Mouse (Mus musculus): ENCODE results near the gene Manbal. TPM values are rescaled to one million over a fixed set of nuclear protein-coding genes. Genes with fewer than 3 reads are reported as not detected.

Gene Manbal
- polyA plus RNA-seq, 1 experiment from 2014 or later = 38.2 TPM

DNA sequence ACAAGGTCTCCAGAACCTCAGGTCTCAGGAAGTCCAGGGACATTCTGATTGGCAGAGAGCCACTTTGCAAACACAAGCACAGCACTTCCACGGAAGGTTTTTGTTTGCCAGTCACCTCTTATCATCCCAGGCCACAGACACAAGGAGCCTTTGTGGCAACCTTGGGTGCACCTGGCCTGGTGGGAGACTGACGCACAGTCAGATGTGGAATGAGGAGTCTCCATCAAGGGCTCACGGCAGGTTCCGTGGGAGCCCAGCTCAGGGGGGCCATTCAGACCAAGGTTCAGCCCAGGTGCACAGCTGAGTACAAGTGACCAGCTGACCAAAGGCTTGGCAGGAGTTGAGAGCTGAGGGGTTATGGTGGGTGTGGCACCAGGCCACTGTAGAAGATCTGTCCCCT is 30.0 kb downstream of the Manbal start:
- Histone ChIP-seq H3K9ac (ENCODE audit: low read depth, low read length) (no peak overlapping the region), H3K4me1 (ENCODE audit: control insufficient read depth, insufficient read depth, low read length) (no peaks in the 10 kb centered on the region), H3K27ac (ENCODE audit: low read depth, low read length) (no peak overlapping the region), H3K9me3 (ENCODE audit: control insufficient read depth, low read length) (0 out of 2 replicates have a peak, but pooled peaks cover 3% of the 10 kb centered on the region), H3K4me3 (ENCODE audit: low read length) (no peak overlapping the region), H3K4me2 (replicated peaks; ENCODE audit: low read depth, low read length) (no peak overlapping the region), H3K27me3 (ENCODE audit: control insufficient read depth, insufficient read depth, low read length) (no peaks in the 10 kb centered on the region), H3K36me3 (ENCODE audit: control insufficient read depth, insufficient read depth, low read length) (peaks cover 14% of the 10 kb centered on the region; the same call in 1 of the 2 replicates)
- WGBS = 89% methylated on average over 4 of the region's 4 CpGs
- ATAC-seq (ENCODE audit: low FRiP score, low TSS enrichment) = no peak

DNA sequence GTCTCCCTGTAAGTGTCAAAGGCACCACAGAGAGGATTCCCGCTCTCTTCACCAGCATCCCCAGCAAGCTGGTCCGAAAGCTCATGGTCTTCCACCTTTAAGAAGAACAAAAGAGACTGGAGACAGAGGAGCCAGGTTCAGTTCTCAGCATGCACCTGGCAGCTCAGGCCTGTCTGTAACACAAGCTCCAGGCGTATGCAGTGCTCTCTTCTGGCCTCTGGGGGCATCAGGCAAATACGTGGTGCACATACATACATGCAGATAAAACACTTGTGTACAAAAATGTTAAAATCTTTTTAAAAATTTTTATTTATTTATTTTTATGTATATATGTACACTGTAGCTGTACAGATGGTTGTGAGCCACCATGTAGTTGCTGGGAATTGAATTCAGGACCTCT is 31.1 kb downstream of the Manbal start:
- Histone ChIP-seq H3K4me2 (replicated peaks; ENCODE audit: low read depth, low read length) (no peak overlapping the region), H3K9me3 (ENCODE audit: control insufficient read depth, low read length) (0 out of 2 replicates have a peak, but pooled peaks cover 3% of the 10 kb centered on the region), H3K36me3 (ENCODE audit: control insufficient read depth, insufficient read depth, low read length) (peaks cover 14% of the 10 kb centered on the region; the same call in 1 of the 2 replicates), H3K27me3 (ENCODE audit: control insufficient read depth, insufficient read depth, low read length) (no peaks in the 10 kb centered on the region), H3K27ac (ENCODE audit: low read depth, low read length) (no peak overlapping the region), H3K4me3 (ENCODE audit: low read length) (no peak overlapping the region), H3K9ac (ENCODE audit: low read depth, low read length) (no peak overlapping the region), H3K4me1 (ENCODE audit: control insufficient read depth, insufficient read depth, low read length) (no peaks in the 10 kb centered on the region)
- 97% methylated on average over 4 of the region's 4 CpGs for WGBS
- ATAC-seq (ENCODE audit: low FRiP score, low TSS enrichment) = no peak

DNA sequence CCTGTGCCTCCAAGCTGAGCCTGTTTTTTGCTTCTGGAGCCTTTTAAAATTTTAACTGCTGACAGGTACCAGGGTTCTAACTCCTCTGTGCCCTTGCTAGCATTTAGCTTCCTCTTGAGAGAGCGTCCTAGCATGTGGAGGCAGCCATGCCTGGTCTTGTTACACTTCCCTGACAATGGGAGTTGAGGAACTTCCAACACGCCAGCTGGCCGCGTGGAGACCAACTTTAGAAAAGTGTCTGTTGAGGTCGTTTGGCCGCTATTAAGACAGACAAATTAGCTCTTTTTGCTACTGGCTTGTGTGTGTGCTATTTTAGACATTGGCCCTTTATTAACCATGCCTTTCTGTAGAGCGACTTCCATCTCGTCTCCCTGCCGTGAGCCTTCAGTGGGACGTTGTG is 32.4 kb downstream of the Manbal start:
- Histone ChIP-seq H3K27ac (ENCODE audit: low read depth, low read length) (no peak overlapping the region), H3K9me3 (ENCODE audit: control insufficient read depth, low read length) (0 out of 2 replicates have a peak, but pooled peaks cover 3% of the 10 kb centered on the region), H3K36me3 (ENCODE audit: control insufficient read depth, insufficient read depth, low read length) (peaks cover 14% of the 10 kb centered on the region; the same call in 1 of the 2 replicates), H3K4me3 (ENCODE audit: low read length) (no peak overlapping the region), H3K27me3 (ENCODE audit: control insufficient read depth, insufficient read depth, low read length) (no peaks in the 10 kb centered on the region), H3K4me1 (ENCODE audit: control insufficient read depth, insufficient read depth, low read length) (no peaks in the 10 kb centered on the region), H3K9ac (ENCODE audit: low read depth, low read length) (no peak overlapping the region), H3K4me2 (replicated peaks; ENCODE audit: low read depth, low read length) (no peak overlapping the region)
- no peak for ATAC-seq (ENCODE audit: low FRiP score, low TSS enrichment)
- 85% methylated on average over 10 of the region's 10 CpGs for WGBS

DNA sequence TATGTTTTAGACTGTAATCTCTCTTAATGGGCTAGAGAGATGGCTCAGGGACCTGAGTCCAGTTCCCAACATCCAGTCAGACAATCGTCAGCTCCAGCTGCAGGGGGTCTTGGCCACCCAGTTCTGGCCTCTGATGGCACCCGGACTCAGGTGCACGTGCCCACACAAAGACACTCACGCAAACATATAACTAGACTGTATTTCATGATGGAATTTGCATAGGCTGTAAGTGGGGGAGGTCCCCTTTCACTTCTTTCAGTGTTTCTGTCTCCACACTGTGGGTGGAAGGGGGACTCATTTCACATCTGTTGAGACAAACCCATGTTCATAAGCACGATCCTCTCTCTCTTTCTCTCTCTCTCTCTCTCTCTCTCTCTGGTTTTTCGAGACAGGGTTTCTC is 33.1 kb downstream of the Manbal start:
- Histone ChIP-seq H3K27ac (ENCODE audit: low read depth, low read length) (no peak overlapping the region), H3K36me3 (ENCODE audit: control insufficient read depth, insufficient read depth, low read length) (peaks cover 14% of the 10 kb centered on the region; the same call in 1 of the 2 replicates), H3K9ac (ENCODE audit: low read depth, low read length) (no peak overlapping the region), H3K27me3 (ENCODE audit: control insufficient read depth, insufficient read depth, low read length) (no peaks in the 10 kb centered on the region), H3K4me1 (ENCODE audit: control insufficient read depth, insufficient read depth, low read length) (no peaks in the 10 kb centered on the region), H3K4me3 (ENCODE audit: low read length) (no peak overlapping the region), H3K9me3 (ENCODE audit: control insufficient read depth, low read length) (0 out of 2 replicates have a peak, but pooled peaks cover 3% of the 10 kb centered on the region), H3K4me2 (replicated peaks; ENCODE audit: low read depth, low read length) (no peak overlapping the region)
- ATAC-seq (ENCODE audit: low FRiP score, low TSS enrichment) = no peak
- WGBS = 90% methylated on average over 6 of the region's 6 CpGs

DNA sequence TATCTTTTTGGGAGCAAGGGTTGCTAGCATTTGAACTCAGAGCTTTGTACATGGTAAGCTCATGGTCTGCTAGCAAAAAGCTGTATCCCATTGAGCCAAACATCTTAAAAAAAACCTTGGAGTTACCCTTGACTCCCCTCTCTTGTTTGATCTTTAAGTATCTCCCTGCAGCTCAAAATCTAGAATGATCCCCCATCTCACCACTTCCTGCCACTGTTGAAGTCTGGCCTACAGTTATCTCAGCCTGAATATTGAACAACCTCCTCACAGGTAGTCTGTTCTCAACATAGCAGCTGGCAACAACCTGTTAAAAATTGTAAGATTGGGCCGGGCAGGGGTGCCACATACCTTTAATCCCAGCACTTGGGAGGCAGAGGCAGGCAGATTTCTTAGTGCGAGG is 33.9 kb downstream of the Manbal start:
- Histone ChIP-seq H3K36me3 (ENCODE audit: control insufficient read depth, insufficient read depth, low read length) (peaks cover 11% of the 10 kb centered on the region; the same call in 1 of the 2 replicates), H3K4me2 (replicated peaks; ENCODE audit: low read depth, low read length) (no peak overlapping the region), H3K4me1 (ENCODE audit: control insufficient read depth, insufficient read depth, low read length) (no peaks in the 10 kb centered on the region), H3K4me3 (ENCODE audit: low read length) (no peak overlapping the region), H3K27ac (ENCODE audit: low read depth, low read length) (no peak overlapping the region), H3K27me3 (ENCODE audit: control insufficient read depth, insufficient read depth, low read length) (no peaks in the 10 kb centered on the region), H3K9me3 (ENCODE audit: control insufficient read depth, low read length) (0 out of 2 replicates have a peak, but pooled peaks cover 3% of the 10 kb centered on the region), H3K9ac (ENCODE audit: low read depth, low read length) (no peak overlapping the region)
- 93% methylated on average over 2 of the region's 2 CpGs for WGBS
- no peak for ATAC-seq (ENCODE audit: low FRiP score, low TSS enrichment)

DNA sequence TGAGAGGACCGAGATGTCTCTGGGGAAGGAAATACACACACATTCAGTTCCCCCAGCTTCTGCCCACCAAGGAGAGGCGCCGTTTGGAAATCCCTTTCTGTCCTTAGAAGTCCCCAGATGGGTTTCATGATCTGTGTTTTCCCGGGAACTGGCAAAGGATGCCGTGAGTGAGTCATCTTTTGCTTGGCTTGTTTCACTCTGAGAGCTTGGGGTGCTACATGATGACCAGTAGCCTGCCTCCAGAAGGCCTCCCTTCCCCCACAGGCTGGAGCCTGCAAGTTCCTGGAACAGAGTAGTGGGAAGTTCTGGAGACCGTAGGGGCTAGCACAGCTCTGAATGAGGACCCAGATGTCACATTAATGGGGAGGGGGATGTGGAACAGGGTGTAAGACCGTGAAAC is 40.2 kb downstream of the Manbal start:
- WGBS = 86% methylated on average over 7 of the region's 7 CpGs
- Histone ChIP-seq H3K9ac (ENCODE audit: low read depth, low read length) (no peak overlapping the region), H3K4me3 (ENCODE audit: low read length) (no peak overlapping the region), H3K27ac (ENCODE audit: low read depth, low read length) (no peak overlapping the region), H3K4me2 (replicated peaks; ENCODE audit: low read depth, low read length) (no peak overlapping the region), H3K9me3 (ENCODE audit: control insufficient read depth, low read length) (no peaks in the 10 kb centered on the region), H3K4me1 (ENCODE audit: control insufficient read depth, insufficient read depth, low read length) (0 out of 2 replicates have a peak, but pooled peaks cover 5% of the 10 kb centered on the region), H3K36me3 (ENCODE audit: control insufficient read depth, insufficient read depth, low read length) (no peaks in the 10 kb centered on the region), H3K27me3 (ENCODE audit: control insufficient read depth, insufficient read depth, low read length) (no peaks in the 10 kb centered on the region)
- ATAC-seq (ENCODE audit: low FRiP score, low TSS enrichment) = no peak

DNA sequence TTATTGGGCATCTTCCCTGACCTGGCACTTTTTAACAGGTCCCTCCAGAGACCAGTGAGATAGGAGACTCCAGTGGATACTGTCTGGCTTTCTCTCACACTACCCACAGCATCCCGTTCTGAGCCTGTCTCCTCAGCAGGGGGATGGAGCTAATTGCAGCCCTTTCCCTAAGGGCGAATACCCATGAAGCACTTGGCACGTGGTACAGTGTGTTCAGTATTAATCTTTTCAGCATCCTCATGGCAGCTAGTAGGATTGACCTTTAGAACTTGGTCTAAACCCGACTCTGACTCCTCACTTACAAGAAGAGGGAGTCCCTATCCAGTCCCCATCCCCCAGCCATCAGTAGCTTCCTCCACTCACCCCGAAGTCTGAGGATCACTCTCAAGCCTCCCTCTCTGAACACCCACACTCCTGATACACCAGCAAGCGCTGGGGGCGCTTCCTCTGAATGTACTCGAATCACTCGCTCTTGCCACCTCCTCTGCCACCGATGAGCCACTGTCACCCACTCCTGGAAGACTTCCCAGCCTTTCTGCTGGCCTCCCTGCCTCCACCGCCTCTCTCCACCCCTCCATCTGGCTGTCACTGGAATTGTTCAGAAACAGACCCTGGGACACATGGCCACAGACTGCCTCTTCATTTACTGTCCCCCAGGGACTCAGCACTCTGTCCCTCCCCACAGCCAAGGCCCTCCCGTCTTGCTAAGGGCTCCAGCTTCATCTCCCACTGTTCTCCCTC is 42.6 kb downstream of the Manbal start:
- ATAC-seq (ENCODE audit: low FRiP score, low TSS enrichment) = no peak
- no peaks in the 10 kb centered on the region for H3K27me3 ChIP-seq (ENCODE audit: control insufficient read depth, insufficient read depth, low read length)

DNA sequence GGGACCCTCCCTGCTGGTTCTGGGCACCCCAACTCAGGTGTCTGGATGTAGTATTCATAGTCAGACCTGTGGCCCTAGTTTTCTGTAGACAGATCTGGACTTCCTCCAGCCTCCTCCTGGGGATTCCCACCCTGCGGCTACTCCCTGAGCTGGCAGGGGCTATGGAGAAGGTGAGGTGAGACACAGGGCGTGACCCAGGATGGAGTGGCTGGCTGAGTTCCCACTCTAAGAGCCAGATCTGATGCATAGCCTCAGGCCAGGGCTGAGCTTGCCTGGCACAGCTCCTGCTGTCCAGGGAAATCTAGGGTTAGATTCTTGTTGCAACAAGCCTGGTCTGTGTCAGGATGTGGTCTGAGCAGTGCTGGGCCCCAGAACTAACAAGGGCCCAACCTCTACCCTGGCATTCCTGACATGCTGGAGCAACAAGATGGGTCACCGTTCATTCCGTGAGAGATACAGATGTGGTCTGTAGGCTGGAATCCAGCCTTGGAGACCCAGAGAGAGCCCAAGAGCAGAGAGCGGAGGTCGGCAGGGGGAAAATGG is 43.8 kb downstream of the Manbal start:
- no peak overlapping the region for H3K4me3 ChIP-seq (ENCODE audit: low read length)
- H3K9ac ChIP-seq (ENCODE audit: low read depth, low read length) = no peak overlapping the region
- no peaks in the 10 kb centered on the region for H3K36me3 ChIP-seq (ENCODE audit: control insufficient read depth, insufficient read depth, low read length)
- no peak overlapping the region for H3K27ac ChIP-seq (ENCODE audit: low read depth, low read length)
- ATAC-seq (ENCODE audit: low FRiP score, low TSS enrichment) = no peak
- WGBS = 88% methylated on average over 6 of the region's 6 CpGs
- H3K27me3 ChIP-seq (ENCODE audit: control insufficient read depth, insufficient read depth, low read length) = no peaks in the 10 kb centered on the region
- H3K4me1 ChIP-seq (ENCODE audit: control insufficient read depth, insufficient read depth, low read length) = 0 out of 2 replicates have a peak, but pooled peaks cover 6% of the 10 kb centered on the region
- no peaks in the 10 kb centered on the region for H3K9me3 ChIP-seq (ENCODE audit: control insufficient read depth, low read length)
- no peak overlapping the region for H3K4me2 ChIP-seq (replicated peaks; ENCODE audit: low read depth, low read length)

More for the DNA sequence above, 42.6 kb downstream of the Manbal start:
- Histone ChIP-seq H3K9me3 (ENCODE audit: control insufficient read depth, low read length) (no peaks in the 10 kb centered on the region), H3K4me1 (ENCODE audit: control insufficient read depth, insufficient read depth, low read length) (0 out of 2 replicates have a peak, but pooled peaks cover 6% of the 10 kb centered on the region), H3K4me3 (ENCODE audit: low read length) (no peak overlapping the region), H3K4me2 (replicated peaks; ENCODE audit: low read depth, low read length) (no peak overlapping the region), H3K9ac (ENCODE audit: low read depth, low read length) (no peak overlapping the region), H3K36me3 (ENCODE audit: control insufficient read depth, insufficient read depth, low read length) (no peaks in the 10 kb centered on the region), H3K27ac (ENCODE audit: low read depth, low read length) (no peak overlapping the region)
- 67% methylated on average over 12 of the region's 12 CpGs for WGBS

DNA sequence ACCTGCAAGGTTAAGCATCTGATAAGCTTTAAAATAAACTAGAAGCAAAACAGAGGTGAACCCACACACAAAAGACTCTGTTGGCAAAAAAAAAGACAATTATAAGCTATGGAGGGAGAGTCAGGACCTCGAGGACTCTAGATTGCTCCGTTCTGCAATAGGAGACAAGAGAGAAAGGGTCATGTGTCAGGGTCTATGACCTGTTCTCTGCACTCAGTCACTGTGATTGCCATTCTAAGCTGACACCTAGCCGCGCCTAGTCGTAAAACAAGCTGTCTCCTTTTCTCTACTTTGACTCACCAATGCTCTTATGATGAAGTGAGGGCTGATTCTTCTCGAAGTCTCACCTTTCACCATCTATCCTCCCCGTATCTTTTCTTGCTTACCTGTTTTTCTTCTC is 45.1 kb downstream of the Manbal start:
- H3K9me3 ChIP-seq (ENCODE audit: control insufficient read depth, low read length) = no peaks in the 10 kb centered on the region

More for the DNA sequence above, 45.1 kb downstream of the Manbal start:
- H3K36me3 ChIP-seq (ENCODE audit: control insufficient read depth, insufficient read depth, low read length) = no peaks in the 10 kb centered on the region
- no peak overlapping the region for H3K27ac ChIP-seq (ENCODE audit: low read depth, low read length)
- H3K27me3 ChIP-seq (ENCODE audit: control insufficient read depth, insufficient read depth, low read length) = no peaks in the 10 kb centered on the region
- H3K4me3 ChIP-seq (ENCODE audit: low read length) = no peak overlapping the region
- H3K4me1 ChIP-seq (ENCODE audit: control insufficient read depth, insufficient read depth, low read length) = 0 out of 2 replicates have a peak, but pooled peaks cover 6% of the 10 kb centered on the region
- WGBS = 20% methylated on average over 7 of the region's 7 CpGs
- H3K9ac ChIP-seq (ENCODE audit: low read depth, low read length) = no peak overlapping the region
- H3K4me2 ChIP-seq (replicated peaks; ENCODE audit: low read depth, low read length) = no peak overlapping the region
- ATAC-seq (ENCODE audit: low FRiP score, low TSS enrichment) = no peak

All from kidney, embryonic 14.5 days (tissue).